Mouse (Mus musculus): ENCODE results near the gene Col9a3. TPM values are rescaled to one million over a fixed set of nuclear protein-coding genes. Genes with fewer than 3 reads are reported as not detected.

Col9a3 gene
- polyA plus RNA-seq, 1 experiment from 2014 or later, result 4.0 TPM

GRCm38 (mm10) chr2:180660521-180660920, 62.9 kb downstream of the Col9a3 start:
- DNase-seq (ENCODE audit: low spot score), result no peak
- Histone ChIP-seq H3K27me3 (ENCODE audit: insufficient read depth, low read length) (no peaks in the 10 kb centered on the region), H3K4me2 (ENCODE audit: low read length) (no peak overlapping the region), H3K36me3 (ENCODE audit: insufficient read depth, low read length) (peaks cover 21% of the 10 kb centered on the region), H3K9me3 (replicated peaks; ENCODE audit: low read length) (no peaks in the 10 kb centered on the region), H3K4me1 (replicated peaks; ENCODE audit: insufficient read depth, low read length) (no peaks in the 10 kb centered on the region; the same call in 1 of the 2 replicates), H3K4me3 (replicated peaks; ENCODE audit: low read depth, low read length) (no peak overlapping the region), H3K27ac (no peak overlapping the region), H3K9ac (ENCODE audit: low read depth, low read length) (no peak overlapping the region)
- no peak for TF ChIP-seq CTCF (IDR thresholded peaks at IDR 0.05; ENCODE audit: low read depth)
- ATAC-seq (replicated peaks; ENCODE audit: low FRiP score, low read depth), result no peak
- 94% methylated on average over 5 of the region's 5 CpGs for WGBS

DNA sequence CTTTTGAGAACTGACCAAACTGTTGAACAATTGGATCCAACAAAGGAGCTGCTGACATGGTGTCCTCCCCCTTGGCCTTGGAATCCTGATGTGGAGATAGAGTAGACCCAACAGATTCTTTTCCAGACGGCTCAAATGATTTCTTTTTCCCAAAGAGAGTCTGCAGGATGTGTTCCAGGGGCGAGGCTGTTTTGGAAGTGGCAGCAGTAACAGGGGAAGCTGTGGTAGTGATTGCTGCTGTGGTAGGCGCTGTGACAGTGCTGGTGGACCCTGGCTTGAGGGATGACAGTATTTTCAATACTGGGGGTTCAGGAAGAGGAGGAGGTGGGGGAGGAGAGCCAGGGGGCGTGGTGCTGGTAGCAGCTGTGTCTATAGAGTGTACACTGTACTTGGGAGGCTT, 64.4 kb downstream of the Col9a3 start:
- Histone ChIP-seq H3K4me2 (ENCODE audit: low read length) (no peak overlapping the region), H3K9me3 (replicated peaks; ENCODE audit: low read length) (no peaks in the 10 kb centered on the region), H3K4me1 (replicated peaks; ENCODE audit: insufficient read depth, low read length) (no peaks in the 10 kb centered on the region; the same call in 1 of the 2 replicates), H3K27me3 (ENCODE audit: insufficient read depth, low read length) (no peaks in the 10 kb centered on the region), H3K9ac (ENCODE audit: low read depth, low read length) (no peak overlapping the region), H3K4me3 (replicated peaks; ENCODE audit: low read depth, low read length) (no peak overlapping the region), H3K36me3 (ENCODE audit: insufficient read depth, low read length) (peaks cover 34% of the 10 kb centered on the region), H3K27ac (no peak overlapping the region)
- no peak for ATAC-seq (replicated peaks; ENCODE audit: low FRiP score, low read depth)
- 80% methylated on average over 4 of the region's 4 CpGs for WGBS
- DNase-seq (ENCODE audit: low spot score), result no peak
- no peak for TF ChIP-seq CTCF (IDR thresholded peaks at IDR 0.05; ENCODE audit: low read depth)

Other genes starting within 250 kb of the Col9a3 start
- gene Slco4a1, start 141.5 kb upstream of the Col9a3 start, polyA plus RNA-seq (2015; fragmentation: Nextera tagmentation; extraction: Ambion mirVana), result 11.9 and 12.7 TPM in 2 replicates
- 4.4 and 4.9 TPM in 2 replicates for gene Ntsr1, start 97.8 kb upstream of the Col9a3 start, polyA plus RNA-seq (2015; fragmentation: Nextera tagmentation; extraction: Ambion mirVana)
- gene Mrgbp, start 16.5 kb upstream of the Col9a3 start, polyA plus RNA-seq (2015; fragmentation: Nextera tagmentation; extraction: Ambion mirVana), result 32.1 and 34.1 TPM in 2 replicates
- gene Ogfr, start 8.5 kb upstream of the Col9a3 start, polyA plus RNA-seq (2015; fragmentation: Nextera tagmentation; extraction: Ambion mirVana), result 52.1 and 54.5 TPM in 2 replicates
- 0.08 and 0.13 TPM in 2 replicates for gene Tcfl5, start 44.9 kb downstream of the Col9a3 start, polyA plus RNA-seq (2015; fragmentation: Nextera tagmentation; extraction: Ambion mirVana)
- gene Dido1, start 112.2 kb downstream of the Col9a3 start, polyA plus RNA-seq (2015; fragmentation: Nextera tagmentation; extraction: Ambion mirVana), result 17.7 and 18.0 TPM in 2 replicates
- gene Gid8, start 112.3 kb downstream of the Col9a3 start, polyA plus RNA-seq (2015; fragmentation: Nextera tagmentation; extraction: Ambion mirVana), result 48.1 and 51.0 TPM in 2 replicates
- 0.55 and 0.61 TPM in 2 replicates for gene Slc17a9, start 127.5 kb downstream of the Col9a3 start, polyA plus RNA-seq (2015; fragmentation: Nextera tagmentation; extraction: Ambion mirVana)
- gene Bhlhe23, start 179.1 kb downstream of the Col9a3 start, polyA plus RNA-seq (2015; fragmentation: Nextera tagmentation; extraction: Ambion mirVana), result not detected in 2 replicates

All from kidney, postnatal 0 days (tissue).